Mouse (Mus musculus): ENCODE results near the gene Btaf1. TPM values are rescaled to one million over a fixed set of nuclear protein-coding genes. Genes with fewer than 3 reads are reported as not detected.

Btaf1 gene
- polyA plus RNA-seq, 1 experiment from 2014 or later, result 16.2 TPM

DNA sequence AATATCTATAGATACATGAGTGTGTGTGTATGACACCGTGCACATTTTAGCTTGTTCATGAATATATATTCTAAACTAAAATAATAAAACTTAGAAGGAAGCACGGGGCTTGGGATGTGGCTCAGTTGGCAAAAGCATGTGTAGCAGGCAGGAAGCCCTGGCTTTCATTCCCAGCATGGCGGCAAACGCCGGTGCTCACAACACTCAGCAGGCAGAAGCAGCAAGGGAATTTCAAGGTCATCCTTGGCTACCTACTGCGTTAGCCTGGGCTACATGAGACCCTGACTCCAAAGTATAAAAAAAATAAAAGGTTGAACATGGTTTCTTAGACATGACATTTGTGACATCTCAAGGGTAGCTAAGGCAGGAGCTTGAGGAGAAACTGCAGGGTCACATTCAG is 91.0 kb downstream of the Btaf1 start:
- Histone ChIP-seq H3K27me3 (ENCODE audit: low read depth, poor library complexity, severe bottlenecking) (no peaks in the 10 kb centered on the region), H3K36me3 (peaks cover 31% of the 10 kb centered on the region), H3K9me3 (replicated peaks) (no peaks in the 10 kb centered on the region), H3K4me3 (no peak overlapping the region), H3K27ac (no peak overlapping the region), H3K4me1 (peaks cover 11% of the 10 kb centered on the region)
- 93% methylated on average over 6 of the region's 6 CpGs for WGBS
- no peak for DNase-seq (ENCODE audit: low spot score)

GRCm38 (mm10) chr19:37018411-37018810 is 92.5 kb downstream of the Btaf1 start:
- H3K27me3 ChIP-seq (ENCODE audit: low read depth, poor library complexity, severe bottlenecking), result no peaks in the 10 kb centered on the region
- no peaks in the 10 kb centered on the region for H3K9me3 ChIP-seq (replicated peaks)
- WGBS, result 2% methylated on average over 26 of the region's 26 CpGs
- H3K4me1 ChIP-seq, result peaks cover 11% of the 10 kb centered on the region
- peak overlapping the region; percentile 54 for H3K4me3 ChIP-seq
- H3K27ac ChIP-seq, result peak overlapping the region; percentile 75
- H3K36me3 ChIP-seq, result peaks cover 16% of the 10 kb centered on the region
- DNase-seq (ENCODE audit: low spot score), result peak; percentile 87

GRCm38 (mm10) chr19:37018931-37019330 is 93.1 kb downstream of the Btaf1 start:
- no peaks in the 10 kb centered on the region for H3K9me3 ChIP-seq (replicated peaks)
- H3K4me3 ChIP-seq, result peak overlapping the region; percentile 54
- H3K27me3 ChIP-seq (ENCODE audit: low read depth, poor library complexity, severe bottlenecking), result no peaks in the 10 kb centered on the region
- H3K4me1 ChIP-seq, result peaks cover 11% of the 10 kb centered on the region
- H3K36me3 ChIP-seq, result peaks cover 10% of the 10 kb centered on the region
- H3K27ac ChIP-seq, result peak overlapping the region; percentile 75
- DNase-seq (ENCODE audit: low spot score), result peak; percentile 55
- WGBS, result 63% methylated on average over 5 of the region's 5 CpGs

DNA sequence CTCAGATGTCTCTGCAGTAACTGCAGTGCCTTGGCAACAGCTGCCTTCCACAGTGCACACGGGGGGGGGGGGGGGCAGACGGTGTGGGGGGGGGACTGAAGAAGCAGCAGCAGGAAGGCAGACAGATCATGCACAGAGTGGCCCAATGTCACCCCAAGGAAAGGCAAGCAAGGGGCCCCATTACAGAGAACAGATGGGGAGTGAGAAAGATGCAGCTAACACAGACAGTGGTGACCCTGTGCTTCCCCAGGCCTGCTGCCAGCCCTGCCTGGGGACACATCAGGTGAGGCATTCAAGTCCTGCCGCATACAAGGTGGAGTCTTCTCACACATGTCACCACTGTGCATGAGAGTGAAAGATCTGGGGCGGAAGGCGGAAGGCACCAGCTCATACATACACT is 94.7 kb downstream of the Btaf1 start:
- Histone ChIP-seq H3K4me1 (peaks cover 11% of the 10 kb centered on the region), H3K27ac (no peak overlapping the region), H3K27me3 (ENCODE audit: low read depth, poor library complexity, severe bottlenecking) (no peaks in the 10 kb centered on the region), H3K36me3 (no peaks in the 10 kb centered on the region), H3K9me3 (replicated peaks) (no peaks in the 10 kb centered on the region), H3K4me3 (no peak overlapping the region)
- 67% methylated on average over 5 of the region's 5 CpGs for WGBS
- no peak for DNase-seq (ENCODE audit: low spot score)

DNA sequence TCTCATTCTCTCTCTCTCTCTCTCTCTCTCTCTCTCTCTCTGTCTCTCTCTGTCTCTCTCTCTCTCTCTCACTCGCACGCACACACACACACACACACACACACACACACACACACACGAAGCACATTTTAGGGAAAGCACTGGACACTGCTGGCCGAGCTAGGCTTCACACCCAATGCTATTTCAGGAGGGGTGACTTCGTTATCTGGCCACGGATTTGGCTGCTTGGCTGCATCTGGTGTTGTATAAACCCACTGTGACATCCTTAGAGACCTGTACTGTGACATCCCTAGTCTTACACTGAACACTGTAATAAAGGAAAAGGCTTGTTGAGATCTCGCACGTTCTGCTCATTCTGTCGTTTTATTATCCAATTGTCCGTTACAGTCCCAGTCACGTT is 95.1 kb downstream of the Btaf1 start:
- H3K36me3 ChIP-seq, result no peaks in the 10 kb centered on the region
- no peaks in the 10 kb centered on the region for H3K9me3 ChIP-seq (replicated peaks)
- no peak overlapping the region for H3K27ac ChIP-seq
- 86% methylated on average over 11 of the region's 11 CpGs for WGBS
- H3K4me3 ChIP-seq, result no peak overlapping the region
- H3K4me1 ChIP-seq, result peaks cover 11% of the 10 kb centered on the region
- H3K27me3 ChIP-seq (ENCODE audit: low read depth, poor library complexity, severe bottlenecking), result no peaks in the 10 kb centered on the region
- DNase-seq (ENCODE audit: low spot score), result no peak

DNA sequence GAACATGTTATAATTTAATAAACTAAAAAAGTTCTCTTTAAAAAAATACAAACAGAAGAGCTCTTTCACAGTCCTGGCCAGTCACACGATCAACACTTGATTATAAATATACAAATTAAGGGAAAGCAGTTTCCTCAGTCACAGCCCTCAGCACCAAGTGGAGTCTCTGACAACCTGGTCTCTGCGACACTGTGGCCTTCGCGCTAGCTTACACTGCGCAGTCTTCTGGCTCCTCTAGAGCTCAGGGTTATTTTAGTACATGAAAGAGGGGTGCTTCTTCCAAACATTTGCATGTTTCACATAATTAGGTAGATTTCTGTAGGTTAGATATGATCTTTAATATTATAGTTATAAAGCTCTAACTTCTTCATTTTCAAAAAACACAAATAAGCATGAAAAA is 96.3 kb downstream of the Btaf1 start:
- H3K36me3 ChIP-seq, result no peaks in the 10 kb centered on the region
- no peak overlapping the region for H3K27ac ChIP-seq
- no peaks in the 10 kb centered on the region for H3K27me3 ChIP-seq (ENCODE audit: low read depth, poor library complexity, severe bottlenecking)
- H3K4me1 ChIP-seq, result peaks cover 11% of the 10 kb centered on the region
- no peak overlapping the region for H3K4me3 ChIP-seq
- no peaks in the 10 kb centered on the region for H3K9me3 ChIP-seq (replicated peaks)
- DNase-seq (ENCODE audit: low spot score), result no peak
- 92% methylated on average over 5 of the region's 5 CpGs for WGBS

DNA sequence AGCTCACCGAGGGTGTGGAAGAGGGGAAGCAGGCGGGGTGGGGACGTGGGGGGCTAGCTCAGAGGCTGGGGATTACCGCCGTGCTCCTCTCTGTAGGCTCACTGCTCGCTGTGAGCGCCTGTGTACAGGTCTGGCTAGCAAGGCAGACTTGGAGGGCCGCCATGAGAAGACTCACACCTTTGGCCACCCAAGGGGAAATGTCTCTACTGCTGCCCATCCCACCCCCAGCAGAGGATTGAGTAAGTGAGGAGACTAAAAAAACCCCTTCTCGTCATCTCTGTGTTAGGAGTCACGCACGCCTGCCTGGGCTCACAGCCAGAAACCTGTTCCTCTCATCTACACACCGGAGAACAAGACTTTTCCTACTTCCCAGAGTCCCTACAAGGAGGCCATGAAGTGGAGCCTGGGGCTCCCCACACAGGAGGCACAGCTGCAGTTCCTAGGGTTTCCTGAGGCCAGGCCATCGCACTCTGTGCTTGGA is 100.0 kb downstream of the Btaf1 start:
- Histone ChIP-seq H3K36me3 (no peaks in the 10 kb centered on the region), H3K9me3 (replicated peaks) (no peaks in the 10 kb centered on the region), H3K27ac (no peak overlapping the region), H3K4me1 (no peaks in the 10 kb centered on the region), H3K27me3 (ENCODE audit: low read depth, poor library complexity, severe bottlenecking) (no peaks in the 10 kb centered on the region), H3K4me3 (no peak overlapping the region)
- DNase-seq (ENCODE audit: low spot score), result no peak
- 82% methylated on average over 13 of the region's 13 CpGs for WGBS

DNA sequence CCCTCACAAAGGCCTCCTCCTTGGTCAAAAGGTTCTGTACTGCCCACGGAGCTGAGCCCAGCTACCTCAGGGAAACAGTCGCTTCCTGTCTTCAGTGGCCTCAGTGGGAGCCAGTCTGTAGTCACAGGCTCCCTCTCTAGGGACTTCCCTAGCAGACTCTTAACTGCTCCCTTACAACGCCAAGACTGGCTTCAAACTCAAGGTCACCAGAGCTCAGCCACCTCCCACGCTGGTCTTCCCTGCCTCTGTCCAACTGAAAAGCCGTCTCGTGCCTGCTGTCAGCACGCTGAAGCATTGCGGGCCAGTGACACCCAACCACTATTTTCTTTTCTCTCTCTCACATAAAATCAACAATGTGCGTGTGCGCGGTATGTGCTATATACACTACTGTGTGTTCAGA is 100.5 kb downstream of the Btaf1 start:
- WGBS, result 86% methylated on average over 11 of the region's 11 CpGs
- no peaks in the 10 kb centered on the region for H3K27me3 ChIP-seq (ENCODE audit: low read depth, poor library complexity, severe bottlenecking)

DNA sequence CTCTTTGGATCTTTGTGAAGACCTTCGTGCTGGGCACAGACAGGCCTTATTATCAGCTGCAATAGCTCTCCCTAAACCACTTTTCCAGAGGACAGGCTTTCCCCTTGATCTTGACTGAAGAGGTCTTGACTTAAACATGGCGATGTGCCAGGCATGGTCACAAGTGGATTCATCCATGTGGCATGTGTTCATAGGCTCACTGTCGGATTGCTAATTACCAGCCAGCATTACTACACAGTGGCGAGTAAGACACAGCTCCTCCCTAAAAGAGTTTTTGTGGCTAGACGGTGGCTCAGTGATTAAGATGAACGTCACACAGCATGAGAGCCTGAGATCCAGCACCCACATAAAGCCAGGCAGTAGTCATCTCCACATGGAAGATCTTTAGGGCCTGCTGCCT is 103.9 kb downstream of the Btaf1 start:
- H3K4me1 ChIP-seq, result no peaks in the 10 kb centered on the region
- H3K36me3 ChIP-seq, result no peaks in the 10 kb centered on the region
- DNase-seq (ENCODE audit: low spot score), result no peak
- WGBS, result 90% methylated on average over 6 of the region's 6 CpGs
- no peak overlapping the region for H3K4me3 ChIP-seq
- H3K27me3 ChIP-seq (ENCODE audit: low read depth, poor library complexity, severe bottlenecking), result no peaks in the 10 kb centered on the region
- no peaks in the 10 kb centered on the region for H3K9me3 ChIP-seq (replicated peaks)
- no peak overlapping the region for H3K27ac ChIP-seq

More for the DNA sequence above, 100.5 kb downstream of the Btaf1 start:
- DNase-seq (ENCODE audit: low spot score), result no peak
- Histone ChIP-seq H3K36me3 (no peaks in the 10 kb centered on the region), H3K4me1 (no peaks in the 10 kb centered on the region), H3K9me3 (replicated peaks) (no peaks in the 10 kb centered on the region), H3K4me3 (no peak overlapping the region), H3K27ac (no peak overlapping the region)

DNA sequence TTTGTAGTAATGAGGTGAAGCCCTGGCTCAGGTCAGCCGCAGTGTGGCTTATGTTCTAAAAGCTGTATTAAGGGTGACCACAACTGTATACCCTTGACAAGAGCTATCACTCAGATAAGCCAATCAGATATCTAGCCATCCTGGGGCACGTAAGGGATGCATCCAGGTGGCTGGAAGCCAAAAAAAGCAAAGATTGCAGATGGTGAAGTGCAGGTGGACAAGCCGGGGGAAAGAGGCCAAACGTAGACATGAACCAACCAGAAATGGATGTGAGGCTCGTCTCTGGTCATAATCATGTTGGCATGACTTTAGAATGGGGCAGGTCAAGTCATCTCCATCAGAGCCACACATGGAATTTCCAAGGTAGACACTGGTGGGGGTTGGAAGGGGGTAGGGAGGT is 105.6 kb downstream of the Btaf1 start:
- H3K4me1 ChIP-seq, result no peaks in the 10 kb centered on the region
- no peak overlapping the region for H3K27ac ChIP-seq
- H3K4me3 ChIP-seq, result no peak overlapping the region
- no peaks in the 10 kb centered on the region for H3K27me3 ChIP-seq (ENCODE audit: low read depth, poor library complexity, severe bottlenecking)
- no peaks in the 10 kb centered on the region for H3K9me3 ChIP-seq (replicated peaks)
- DNase-seq (ENCODE audit: low spot score), result no peak
- WGBS, result 94% methylated on average over 5 of the region's 5 CpGs
- no peaks in the 10 kb centered on the region for H3K36me3 ChIP-seq

GRCm38 (mm10) chr19:37032364-37032763 is 106.5 kb downstream of the Btaf1 start:
- no peaks in the 10 kb centered on the region for H3K4me1 ChIP-seq
- no peak for DNase-seq (ENCODE audit: low spot score)
- 80% methylated on average over 2 of the region's 2 CpGs for WGBS
- no peaks in the 10 kb centered on the region for H3K9me3 ChIP-seq (replicated peaks)
- no peaks in the 10 kb centered on the region for H3K27me3 ChIP-seq (ENCODE audit: low read depth, poor library complexity, severe bottlenecking)
- no peak overlapping the region for H3K27ac ChIP-seq
- H3K4me3 ChIP-seq, result no peak overlapping the region
- no peaks in the 10 kb centered on the region for H3K36me3 ChIP-seq

DNA sequence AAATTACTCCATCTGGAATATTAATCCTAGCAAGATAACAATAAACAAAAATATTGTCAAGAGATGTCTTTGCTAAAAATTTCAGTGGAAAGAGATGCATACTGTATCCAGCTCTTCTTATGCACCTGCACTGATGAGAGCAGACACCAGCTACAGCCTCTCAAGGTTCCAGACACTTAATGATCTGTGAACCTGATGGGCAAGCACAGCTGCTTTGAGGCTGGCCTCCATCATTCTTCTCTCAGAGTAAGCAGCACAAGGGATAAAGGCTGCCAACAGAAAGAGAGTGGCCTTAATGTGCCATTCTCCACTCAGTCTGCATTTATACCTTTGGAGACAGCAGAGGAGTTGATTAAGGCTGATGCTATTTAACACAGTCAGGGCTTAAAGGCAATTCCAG is 115.0 kb downstream of the Btaf1 start:
- no peaks in the 10 kb centered on the region for H3K9me3 ChIP-seq (replicated peaks)
- H3K27ac ChIP-seq, result no peak overlapping the region
- H3K4me3 ChIP-seq, result no peak overlapping the region
- no peaks in the 10 kb centered on the region for H3K4me1 ChIP-seq
- DNase-seq (ENCODE audit: low spot score), result no peak
- H3K36me3 ChIP-seq, result no peaks in the 10 kb centered on the region
- no peaks in the 10 kb centered on the region for H3K27me3 ChIP-seq (ENCODE audit: low read depth, poor library complexity, severe bottlenecking)

DNA sequence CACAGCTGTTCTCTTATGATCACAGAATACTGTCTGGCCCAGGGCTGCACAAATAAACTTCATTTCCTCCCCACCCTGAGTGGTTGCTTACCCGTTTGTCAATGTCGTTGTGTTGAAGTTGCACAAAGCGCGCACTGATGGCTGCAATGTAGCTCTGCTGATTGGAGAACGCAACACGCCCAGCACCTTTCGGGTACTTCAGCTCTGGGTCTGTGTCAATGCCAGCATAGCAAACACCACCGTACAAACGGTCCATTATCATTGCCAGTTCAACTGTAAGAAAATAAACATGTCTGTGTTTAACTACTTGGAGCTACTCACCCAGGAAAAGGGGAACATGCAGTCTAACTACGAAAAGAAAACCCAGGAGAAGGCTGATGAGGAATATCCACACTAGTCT is 118.6 kb downstream of the Btaf1 start:
- no peak overlapping the region for H3K4me3 ChIP-seq
- H3K4me1 ChIP-seq, result no peaks in the 10 kb centered on the region
- H3K36me3 ChIP-seq, result no peaks in the 10 kb centered on the region
- WGBS, result 95% methylated on average over 10 of the region's 10 CpGs
- no peaks in the 10 kb centered on the region for H3K9me3 ChIP-seq (replicated peaks)
- no peak for DNase-seq (ENCODE audit: low spot score)
- H3K27me3 ChIP-seq (ENCODE audit: low read depth, poor library complexity, severe bottlenecking), result no peaks in the 10 kb centered on the region
- no peak overlapping the region for H3K27ac ChIP-seq

DNA sequence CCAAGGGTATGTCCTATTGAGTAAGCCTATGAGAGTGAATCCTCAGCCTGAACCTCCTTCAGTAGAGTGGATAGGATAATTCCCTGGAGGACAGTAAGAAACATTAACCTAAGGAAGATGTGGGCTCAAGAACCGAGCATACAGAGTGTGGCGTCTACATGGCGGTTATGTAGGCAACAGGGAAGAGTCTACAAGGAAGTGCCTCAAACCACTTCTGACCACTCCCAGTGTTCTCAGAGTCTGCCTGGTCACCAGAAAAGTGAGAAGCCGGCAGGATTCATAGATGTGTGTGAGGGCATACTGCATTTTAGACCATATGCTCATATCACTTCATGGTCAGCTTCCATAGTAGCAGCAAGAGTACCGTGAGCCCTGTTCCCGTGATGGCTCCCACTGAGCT is 122.6 kb downstream of the Btaf1 start:
- H3K4me1 ChIP-seq, result no peaks in the 10 kb centered on the region
- no peak overlapping the region for H3K4me3 ChIP-seq
- WGBS, result 92% methylated on average over 6 of the region's 6 CpGs
- no peaks in the 10 kb centered on the region for H3K27me3 ChIP-seq (ENCODE audit: low read depth, poor library complexity, severe bottlenecking)
- H3K36me3 ChIP-seq, result no peaks in the 10 kb centered on the region
- no peak overlapping the region for H3K27ac ChIP-seq
- no peaks in the 10 kb centered on the region for H3K9me3 ChIP-seq (replicated peaks)
- no peak for DNase-seq (ENCODE audit: low spot score)

Measured in limb, embryonic 10.5 days (tissue).